Mouse (Mus musculus) T-helper 1 cell (primary cell): ENCODE measurements around the gene Il24.

Experiments used
- in situ Hi-C: fragments of 300-600 bp; cut with MboI, MseI; formaldehyde crosslinking; loops from one replicate; pipeline ENCODE4 v1.15.1; 2025; ENCODE audit warnings: high pct_unique_total_duplicates

Gene Il24

GRCm38 (mm10) chr1:130854819-130855218 is 32.4 kb downstream of the Il24 start:
- in situ Hi-C loops, result no loop called here

- in situ Hi-C loops, result no loop called here
These were observed 36.8 kb downstream of the Il24 start for GRCm38 (mm10) chr1:130850405-130850804.

GRCm38 (mm10) chr1:130849530-130850214 is 37.6 kb downstream of the Il24 start:
- in situ Hi-C loops, result no loop called here

GRCm38 (mm10) chr1:130844516-130844915 is 42.7 kb downstream of the Il24 start:
- in situ Hi-C loops, result loop anchor here (5.0 kb wide), 1 partner anchor 48 kb away; no protein-coding TSS in a partner anchor

GRCm38 (mm10) chr1:130841621-130842020 is 45.6 kb downstream of the Il24 start:
- in situ Hi-C loops, result loop anchor here (5.0 kb wide), 1 partner anchor 51 kb away; no protein-coding TSS in a partner anchor

- in situ Hi-C loops, result loop anchor here (5.0 kb wide), 1 partner anchor 52 kb away; no protein-coding TSS in a partner anchor
These were observed 46.5 kb downstream of the Il24 start for GRCm38 (mm10) chr1:130840599-130841379.

GRCm38 (mm10) chr1:130838288-130838687 is 49.0 kb downstream of the Il24 start:
- in situ Hi-C loops, result no loop called here

GRCm38 (mm10) chr1:130835161-130835936 is 51.9 kb downstream of the Il24 start:
- in situ Hi-C loops, result no loop called here

GRCm38 (mm10) chr1:130832230-130833149 is 54.8 kb downstream of the Il24 start:
- in situ Hi-C loops, result no loop called here
